Mouse (Mus musculus) cortical plate, adult 2 months (tissue): ENCODE measurements around the gene Stac.

ENCODE experiments used
- CTCF ChIP-seq: fragments of 200-500 bp; IDR thresholded peaks from 2 replicates; pipeline ENCODE4 v1.5.1; 2011; ENCODE audit warnings: mild to moderate bottlenecking, control low read depth, low read length; ENCODE audit not compliant: insufficient read depth; ENCODE audit errors: extremely low read depth
- POLR2A ChIP-seq: fragments of 200-500 bp; IDR thresholded peaks from 2 replicates; pipeline ENCODE4 v1.6.1; 2011; ENCODE audit warnings: mild to moderate bottlenecking, low read length, control low read depth; ENCODE audit not compliant: insufficient read depth; ENCODE audit errors: extremely low read depth

DNA sequence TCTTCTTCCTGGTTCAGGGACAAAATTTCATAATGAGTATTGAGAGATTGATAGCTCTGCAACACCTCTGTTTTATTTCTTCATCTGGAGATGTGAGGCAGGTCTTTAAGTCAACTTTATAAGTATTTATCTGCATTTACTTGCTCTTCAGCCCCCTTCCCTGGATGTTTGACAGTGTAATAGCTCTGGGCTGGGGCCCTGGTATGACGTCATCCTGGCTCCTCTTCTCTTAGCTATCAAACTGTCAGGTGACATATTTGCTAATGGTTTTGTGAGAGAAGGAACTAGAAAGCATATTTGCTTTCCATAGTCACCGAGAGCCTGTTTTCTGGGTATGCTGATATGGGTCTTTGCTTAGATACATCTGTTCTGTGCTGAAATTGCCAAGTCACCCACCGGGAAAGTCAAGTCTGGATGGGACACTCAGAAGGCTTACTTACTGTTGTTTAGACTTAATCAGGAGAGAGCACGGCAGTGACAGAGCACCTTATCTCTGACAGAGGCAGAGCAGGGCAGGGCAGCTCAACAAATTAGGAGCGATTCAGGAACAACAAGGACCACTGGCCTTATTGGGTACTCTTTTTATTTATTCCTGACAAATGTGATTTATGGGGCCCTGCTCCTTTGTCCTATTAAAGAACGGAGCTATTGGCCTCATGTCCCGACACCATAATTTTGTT is 155.3 kb downstream of the Stac start:
- no peak for TF ChIP-seq CTCF
- TF ChIP-seq POLR2A, result no peak
